Mouse (Mus musculus): ENCODE data around the gene Dlgap4. TPM values are rescaled to one million over a fixed set of nuclear protein-coding genes. Genes with fewer than 3 reads are reported as not detected.

The Dlgap4 gene
- total RNA-seq, 2 experiments from 2014 or later: 223 to 241 TPM

- intact Hi-C loops (cut with DNase I): no loop called here
Measured at GRCm38 (mm10) chr2:156651019-156651418, 37.5 kb downstream of the Dlgap4 start.

GRCm38 (mm10) chr2:156652841-156653240 is 39.3 kb downstream of the Dlgap4 start:
- intact Hi-C loops (cut with DNase I): no loop called here
- no peak for DNase-seq (ENCODE audit: low spot score in 2 of 2)

More at GRCm38 (mm10) chr2:156651019-156651418, 37.5 kb downstream of the Dlgap4 start:
- no peak for DNase-seq (ENCODE audit: low spot score in 2 of 2)

GRCm38 (mm10) chr2:156654148-156654547 is 40.6 kb downstream of the Dlgap4 start:
- peak; percentile 54 to 83 for DNase-seq (ENCODE audit: low spot score in 2 of 2)
- intact Hi-C loops (cut with DNase I): loop anchor here (2.0 kb wide), 1 partner anchor 19 kb away; no protein-coding TSS in a partner anchor

- no peak for DNase-seq (ENCODE audit: low spot score in 2 of 2)
- intact Hi-C loops (cut with DNase I): loop anchor here (2.0 kb wide), 1 partner anchor 17 kb away; no protein-coding TSS in a partner anchor
Measured at GRCm38 (mm10) chr2:156655626-156656025, 42.1 kb downstream of the Dlgap4 start.

- intact Hi-C loops (cut with DNase I): no loop called here
- DNase-seq (ENCODE audit: low spot score in 2 of 2): peak in 1 of 2 experiments; percentile 47
Measured at GRCm38 (mm10) chr2:156657522-156657921, 44.0 kb downstream of the Dlgap4 start.

- intact Hi-C loops (cut with DNase I): no loop called here
- no peak for DNase-seq (ENCODE audit: low spot score in 2 of 2)
Measured at GRCm38 (mm10) chr2:156658221-156658620, 44.7 kb downstream of the Dlgap4 start.

GRCm38 (mm10) chr2:156658751-156659150 is 45.2 kb downstream of the Dlgap4 start:
- intact Hi-C loops (cut with DNase I): no loop called here
- DNase-seq (ENCODE audit: low spot score in 2 of 2): peak; percentile 47 to 82

GRCm38 (mm10) chr2:156659981-156660380 is 46.5 kb downstream of the Dlgap4 start:
- no peak for DNase-seq (ENCODE audit: low spot score in 2 of 2)
- intact Hi-C loops (cut with DNase I): no loop called here

GRCm38 (mm10) chr2:156663162-156663561 is 49.7 kb downstream of the Dlgap4 start:
- DNase-seq (ENCODE audit: low spot score in 2 of 2): no peak
- intact Hi-C loops (cut with DNase I): no loop called here

GRCm38 (mm10) chr2:156664407-156664806 is 50.9 kb downstream of the Dlgap4 start:
- intact Hi-C loops (cut with DNase I): loop anchor here (2.0 kb wide), 1 partner anchor 36 kb away; no protein-coding TSS in a partner anchor
- peak in 1 of 2 experiments; percentile 87 for DNase-seq (ENCODE audit: low spot score in 2 of 2)

GRCm38 (mm10) chr2:156664993-156665518 is 51.6 kb downstream of the Dlgap4 start:
- peak in 1 of 2 experiments; percentile 83 for DNase-seq (ENCODE audit: low spot score in 2 of 2)
- intact Hi-C loops (cut with DNase I): loop anchor here (1.0 to 5.0 kb wide), 3 partner anchors 8 to 52 kb away; no protein-coding TSS in a partner anchor

- intact Hi-C loops (cut with DNase I): loop anchor here (1.0 to 5.0 kb wide), 4 partner anchors 8 to 85 kb away; no protein-coding TSS in a partner anchor
Measured at GRCm38 (mm10) chr2:156665620-156666196, 52.2 kb downstream of the Dlgap4 start.

GRCm38 (mm10) chr2:156666231-156666630 is 52.7 kb downstream of the Dlgap4 start:
- intact Hi-C loops (cut with DNase I): loop anchor here (2.0 to 5.0 kb wide), 2 partner anchors 51 to 85 kb away; no protein-coding TSS in a partner anchor
- DNase-seq (ENCODE audit: low spot score in 2 of 2): peak; percentile 85 to 97

More at GRCm38 (mm10) chr2:156665620-156666196, 52.2 kb downstream of the Dlgap4 start:
- DNase-seq (ENCODE audit: low spot score in 2 of 2): no peak

GRCm38 (mm10) chr2:156667290-156667689 is 53.8 kb downstream of the Dlgap4 start:
- no peak for DNase-seq (ENCODE audit: low spot score in 2 of 2)
- intact Hi-C loops (cut with DNase I): loop anchor here (2.0 to 5.0 kb wide), 2 partner anchors 50 to 86 kb away; no protein-coding TSS in a partner anchor

- intact Hi-C loops (cut with DNase I): loop anchor here (5.0 kb wide), 1 partner anchor 49 kb away; no protein-coding TSS in a partner anchor
- no peak for DNase-seq (ENCODE audit: low spot score in 2 of 2)
Measured at GRCm38 (mm10) chr2:156668625-156669024, 55.1 kb downstream of the Dlgap4 start.

- intact Hi-C loops (cut with DNase I): loop anchor here (1.0 to 5.0 kb wide), 4 partner anchors 8 to 61 kb away; partner anchors contain the start of gene Dlgap4
- peak; percentile 78 to 97 for DNase-seq (ENCODE audit: low spot score in 2 of 2)
Measured at GRCm38 (mm10) chr2:156673307-156673706, 59.8 kb downstream of the Dlgap4 start.

- peak in 1 of 2 experiments; percentile 80 for DNase-seq (ENCODE audit: low spot score in 2 of 2)
- intact Hi-C loops (cut with DNase I): loop anchor here (1.0 to 5.0 kb wide), 4 partner anchors 9 to 62 kb away; partner anchors contain the start of gene Dlgap4
Measured at GRCm38 (mm10) chr2:156673881-156674669, 60.6 kb downstream of the Dlgap4 start.

- no peak for DNase-seq (ENCODE audit: low spot score in 2 of 2)
- intact Hi-C loops (cut with DNase I): no loop called here
Measured at GRCm38 (mm10) chr2:156676885-156677284, 63.4 kb downstream of the Dlgap4 start.

- DNase-seq (ENCODE audit: low spot score in 2 of 2): peak in 1 of 2 experiments; percentile 39
- intact Hi-C loops (cut with DNase I): no loop called here
Measured at GRCm38 (mm10) chr2:156678112-156678511, 64.6 kb downstream of the Dlgap4 start.

- intact Hi-C loops (cut with DNase I): no loop called here
- DNase-seq (ENCODE audit: low spot score in 2 of 2): peak; percentile 34 to 76
Measured at GRCm38 (mm10) chr2:156682965-156683364, 69.5 kb downstream of the Dlgap4 start.

All from left cerebral cortex, postnatal 25 days (tissue).